Mouse (Mus musculus) ES-E14 (cell line): ENCODE measurements at regions not wholly inside any gene's neighbourhood (a gene's known extent, or its start where the extent isn't known, plus 50 kb on each side); places are given as distances from the start of the nearest gene placed in this dataset.

Experiments
- CHD2 ChIP-seq: IDR thresholded peaks from 2 replicates; pipeline ENCODE4 v1.6.1; 2014; ENCODE audit warnings: mild to moderate bottlenecking, low read depth, low read length, inconsistent platforms
- HCFC1 ChIP-seq: IDR thresholded peaks from 2 replicates; pipeline ENCODE4 v1.6.1; 2012; ENCODE audit warnings: low read length, inconsistent platforms, borderline replicate concordance; ENCODE audit not compliant: insufficient read depth
- MAFK ChIP-seq: IDR thresholded peaks from 2 replicates; pipeline ENCODE4 v1.6.1; 2014; ENCODE audit warnings: mild to moderate bottlenecking, low read depth, low read length, inconsistent platforms; ENCODE audit not compliant: insufficient read depth
- ZC3H11A ChIP-seq: IDR thresholded peaks from 2 replicates; pipeline ENCODE4 v1.6.1; 2012; ENCODE audit warnings: low read depth, mild to moderate bottlenecking, inconsistent platforms, low read length, borderline replicate concordance
- ZNF384 ChIP-seq: IDR thresholded peaks from 2 replicates; pipeline ENCODE4 v1.6.1; 2012; ENCODE audit warnings: low read depth, low read length, inconsistent platforms

GRCm38 (mm10) chr17:88312876-88313275 is 127.6 kb upstream of the Foxn2 start:
- TF ChIP-seq ZC3H11A (peak; percentile 89; the same call in 1 of the 2 replicates), CHD2 (no peak), HCFC1 (no peak), ZNF384 (no peak), MAFK (no peak)
